Mouse (Mus musculus) spleen, adult 2 months (tissue): ENCODE measurements around the gene Slc2a10.

ENCODE experiments used
- CTCF ChIP-seq: fragments of 200-500 bp; IDR thresholded peaks from 2 replicates; pipeline ENCODE4 v1.5.1; 2011; ENCODE audit warnings: mild to moderate bottlenecking, inconsistent platforms; ENCODE audit not compliant: insufficient read depth, insufficient read length, insufficient replicate concordance; ENCODE audit errors: extremely low read depth
- POLR2A ChIP-seq: fragments of 200-500 bp; IDR thresholded peaks from 2 replicates; pipeline ENCODE4 v1.6.1; 2011; ENCODE audit warnings: low read depth, low read length, inconsistent platforms

DNA sequence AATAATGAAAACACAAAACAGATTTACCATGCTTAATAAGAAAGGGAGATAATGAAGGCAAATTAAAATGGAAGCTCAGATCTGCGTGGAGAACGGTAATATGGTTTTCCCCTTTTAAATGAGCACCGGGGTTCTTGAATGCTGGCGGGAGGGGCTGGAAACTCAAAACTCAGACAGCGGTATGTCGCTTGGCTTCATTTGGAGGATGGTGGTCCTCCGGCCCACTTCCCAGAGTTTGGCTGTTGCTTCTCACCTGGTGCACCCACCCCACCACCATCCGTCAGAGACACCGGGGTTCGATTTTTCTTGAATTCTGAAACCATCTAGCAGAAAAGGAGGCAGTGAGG lies 40.1 kb downstream of the Slc2a10 start:
- TF ChIP-seq CTCF (no peak), POLR2A (no peak)
